Mouse (Mus musculus) olfactory bulb, adult 2 months (tissue): Measurements from ENCODE around the gene Tex264.

Experiments used
- CTCF ChIP-seq: fragments of 200-500 bp; IDR thresholded peaks from 2 replicates; pipeline ENCODE4 v1.5.1; 2012; ENCODE audit warnings: low read depth, mild to moderate bottlenecking, low read length, moderate library complexity; ENCODE audit not compliant: insufficient read depth
- POLR2A ChIP-seq: fragments of 200-500 bp; IDR thresholded peaks from 2 replicates; pipeline ENCODE4 v1.6.1; 2012; ENCODE audit warnings: mild to moderate bottlenecking, low read depth, low read length, moderate library complexity; ENCODE audit not compliant: insufficient read depth

DNA sequence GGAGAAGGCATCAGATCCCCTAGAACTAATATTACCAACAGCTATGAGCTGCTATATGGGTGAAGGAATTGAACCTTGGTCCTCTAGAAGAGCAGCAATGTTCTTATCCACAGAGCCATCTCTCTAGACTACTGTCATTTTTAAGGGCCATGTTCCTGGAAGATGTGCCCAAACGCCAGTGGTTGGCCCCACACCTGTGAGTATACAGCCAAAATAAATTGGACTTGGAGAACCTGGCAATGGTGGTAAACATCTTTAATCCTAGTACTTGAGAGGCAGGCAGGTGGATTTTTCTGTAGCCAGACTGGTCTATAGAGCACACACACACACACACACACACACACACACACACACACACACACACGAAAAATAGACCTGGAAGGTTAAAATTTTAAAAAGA is 43.7 kb upstream of the Tex264 start:
- TF ChIP-seq CTCF (no peak), POLR2A (no peak)
